Mouse (Mus musculus) bone marrow macrophage, adult 2 months (primary cell): ENCODE results near the gene Greb1.

Source experiments
- CTCF ChIP-seq: IDR thresholded peaks from 2 replicates; pipeline ENCODE4 v1.5.1; 2012; ENCODE audit warnings: low read depth, mild to moderate bottlenecking, low read length, moderate library complexity
- POLR2A ChIP-seq: IDR thresholded peaks from 2 replicates; pipeline ENCODE4 v1.6.1; 2012; ENCODE audit warnings: mild to moderate bottlenecking, low read depth, low read length, borderline replicate concordance

DNA sequence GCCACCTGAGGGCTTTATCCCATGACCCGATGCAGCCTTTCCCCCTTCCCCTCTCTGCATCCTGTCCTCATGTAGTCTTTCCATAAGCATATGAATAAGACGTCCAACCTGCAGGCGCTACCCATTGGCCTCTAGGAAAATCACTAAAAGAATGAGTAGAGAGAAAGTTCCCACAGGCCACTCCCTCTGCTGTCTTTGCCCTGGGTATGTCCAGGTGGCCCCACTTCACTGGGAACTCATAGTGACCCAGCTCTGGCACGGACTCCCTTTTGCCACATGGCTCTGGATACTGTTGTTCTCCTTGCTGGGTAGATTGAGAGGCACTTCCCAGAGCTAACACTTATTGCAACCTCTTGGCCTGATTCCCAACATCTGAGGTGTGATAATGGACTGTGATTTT lies 145.1 kb downstream of the Greb1 start:
- TF ChIP-seq CTCF (no peak), POLR2A (no peak)
